Mouse (Mus musculus) kidney, embryonic 16.5 days (tissue): ENCODE measurements around the gene Cbx8. TPM values are rescaled to one million over a fixed set of nuclear protein-coding genes. Genes with fewer than 3 reads are reported as not detected.
A peak's percentile ranks its signal among the peaks of the same experiment; 100 is the strongest.

ENCODE experiments used
- ATAC-seq: fragments of 200-750 bp; cut with Nextera tagmentation; 2 replicates; pipeline ENCODE4 v1.8.0; 2017; ENCODE audit warnings: moderate TSS enrichment; ENCODE audit not compliant: low FRiP score, low TSS enrichment
- H3K27ac ChIP-seq: fragments of 300-500 bp; sonication (generic); 2 replicates; pipeline ENCODE4 v1.5.1; 2014; ENCODE audit warnings: low read length
- H3K27me3 ChIP-seq: fragments of 300-500 bp; sonication (generic); 2 replicates; pipeline ENCODE4 v1.6.1; 2014; ENCODE audit warnings: low read length, control low read depth, mixed read lengths; ENCODE audit not compliant: insufficient read depth
- H3K36me3 ChIP-seq: fragments of 300-500 bp; sonication (generic); 2 replicates; pipeline ENCODE4 v1.6.1; 2014; ENCODE audit warnings: low read length, control low read depth, mixed read lengths; ENCODE audit not compliant: insufficient read depth
- H3K4me1 ChIP-seq: fragments of 300-500 bp; sonication (generic); 2 replicates; pipeline ENCODE4 v1.6.1; 2014; ENCODE audit warnings: low read length, control low read depth, mixed read lengths; ENCODE audit not compliant: insufficient read depth
- H3K4me2 ChIP-seq: fragments of 300-500 bp; sonication (generic); replicated peaks from 2 replicates; pipeline ENCODE4 v1.6.1; 2014; ENCODE audit warnings: low read depth, low read length
- H3K4me3 ChIP-seq: fragments of 300-500 bp; sonication (generic); 2 replicates; pipeline ENCODE4 v1.5.1; 2014; ENCODE audit warnings: mild to moderate bottlenecking, low read length
- H3K9ac ChIP-seq: fragments of 300-500 bp; sonication (generic); replicated peaks from 2 replicates; pipeline ENCODE4 v1.6.1; 2014; ENCODE audit warnings: low read length
- H3K9me3 ChIP-seq: fragments of 300-500 bp; sonication (generic); 2 replicates; pipeline ENCODE4 v1.6.1; 2016; ENCODE audit warnings: low read length, control low read depth
- WGBS: fragments of 180-500 bp; shearing (Covaris S2); extraction: QIAGEN DNeasy Blood & Tissue Kit; methylation state at CpG from one replicate; pipeline ENCODE4 v1.1.7; 2014; 5-methylcytosine and 5-hydroxymethylcytosine counted together
- polyA plus RNA-seq: library from polyadenylated mRNA; unstranded; fragments of >200 nt; fragmentation: Nextera tagmentation; extraction: Ambion mirVana; gene quantifications from 2 replicates; pipeline ENCODE4 v1.2.1, GENCODE M21; 2015

Gene Cbx8
- polyA plus RNA-seq, 1 experiment from 2014 or later, result 8.5 TPM

DNA sequence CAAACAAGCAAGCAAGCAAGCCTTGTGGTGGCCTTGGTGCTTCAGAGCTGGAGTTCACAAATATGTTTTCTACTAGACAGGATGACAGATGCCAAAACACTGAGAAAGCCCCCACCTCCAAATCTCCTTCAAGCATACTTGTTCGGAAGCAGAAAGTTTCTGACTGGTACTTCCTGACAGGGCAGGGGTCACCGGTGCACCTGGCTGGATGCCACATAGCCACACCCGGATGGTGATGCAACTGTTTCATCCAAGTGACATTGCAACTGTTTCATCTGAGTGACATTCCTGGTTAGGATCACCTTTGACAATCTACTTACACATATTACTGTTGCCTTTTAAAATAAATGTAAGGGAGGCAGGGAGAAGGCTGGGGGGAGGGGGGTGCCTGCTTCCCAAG is 43.6 kb downstream of the Cbx8 start:
- ATAC-seq, result no peak
- Histone ChIP-seq H3K4me3 (no peak overlapping the region), H3K27ac (no peak overlapping the region), H3K36me3 (no peaks in the 10 kb centered on the region), H3K4me1 (peaks cover 8% of the 10 kb centered on the region; the same call in 1 of the 2 replicates), H3K27me3 (peaks cover 24% of the 10 kb centered on the region), H3K9ac (no peak overlapping the region), H3K4me2 (no peak overlapping the region), H3K9me3 (peaks cover 3% of the 10 kb centered on the region; the same call in 1 of the 2 replicates)
- 63% methylated on average over 3 of the region's 3 CpGs for WGBS

GRCm38 (mm10) chr11:118995448-118995847 is 45.3 kb downstream of the Cbx8 start:
- WGBS, result 21% methylated on average over 4 of the region's 4 CpGs
- Histone ChIP-seq H3K9me3 (no peaks in the 10 kb centered on the region), H3K27me3 (peaks cover 20% of the 10 kb centered on the region), H3K4me2 (no peak overlapping the region), H3K36me3 (no peaks in the 10 kb centered on the region), H3K9ac (no peak overlapping the region), H3K4me3 (no peak overlapping the region), H3K27ac (no peak overlapping the region), H3K4me1 (peaks cover 8% of the 10 kb centered on the region; the same call in 1 of the 2 replicates)
- 0 out of 2 replicates have a peak, but pooled peaks have one; percentile 22 for ATAC-seq

- Histone ChIP-seq H3K4me1 (no peaks in the 10 kb centered on the region), H3K27ac (no peak overlapping the region), H3K4me3 (no peak overlapping the region), H3K9me3 (no peaks in the 10 kb centered on the region), H3K9ac (no peak overlapping the region), H3K27me3 (0 out of 2 replicates have a peak, but pooled peaks cover 3% of the 10 kb centered on the region), H3K36me3 (no peaks in the 10 kb centered on the region), H3K4me2 (no peak overlapping the region)
- ATAC-seq, result no peak
- WGBS, result 55% methylated on average over 3 of the region's 3 CpGs
Measured at GRCm38 (mm10) chr11:118992781-118993180, 48.0 kb downstream of the Cbx8 start.

DNA sequence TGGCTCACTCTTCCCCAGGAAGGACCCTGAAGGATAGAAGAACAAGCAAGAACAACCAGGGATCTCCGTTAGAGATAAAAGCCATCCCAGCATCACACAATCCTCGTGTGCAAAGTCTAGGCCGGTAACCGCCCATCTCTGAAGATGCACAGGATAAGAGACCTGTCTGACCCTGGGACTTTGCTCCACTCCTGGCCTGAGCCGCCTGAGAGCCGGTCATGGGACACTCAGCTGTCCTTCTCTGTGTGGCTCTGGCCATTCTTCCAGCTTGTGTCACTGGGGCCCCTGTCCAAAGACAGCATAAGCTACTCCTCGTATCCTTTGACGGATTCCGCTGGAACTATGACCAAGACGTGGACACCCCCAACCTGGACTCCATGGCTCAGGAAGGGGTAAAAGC is 52.8 kb downstream of the Cbx8 start, which contains the start of gene Enpp7:
Enpp7 (plus strand) TSS at position 190 of the 400 bp plus-strand sequence.
- no peak within 1 kb of the TSS for H3K4me2 ChIP-seq
- no peak within 1 kb of the TSS for H3K9ac ChIP-seq
- no peaks in the 10 kb centered on the region for H3K4me1 ChIP-seq
- no peak within 1 kb of the TSS for H3K27ac ChIP-seq
- no peak within 1 kb of the TSS for H3K4me3 ChIP-seq
- no peaks in the 10 kb centered on the region for H3K36me3 ChIP-seq
- H3K9me3 ChIP-seq, result no peaks in the 10 kb centered on the region
- WGBS, result 85% methylated on average over 10 of the region's 10 CpGs
- no peak for ATAC-seq
- no peaks in the 10 kb centered on the region for H3K27me3 ChIP-seq

Other genes with a start within 250 kb of the Cbx8 start
- gene Rbfox3, start 129.4 kb downstream of the Cbx8 start, polyA plus RNA-seq, result 0.63 and 1.0 TPM in 2 replicates
- gene Enpp7, start 52.8 kb downstream of the Cbx8 start, polyA plus RNA-seq, result not detected in 2 replicates
- 35.5 and 37.3 TPM in 2 replicates for gene Cbx2, start 18.0 kb downstream of the Cbx8 start, polyA plus RNA-seq
- gene Cbx4, start 45.3 kb upstream of the Cbx8 start, polyA plus RNA-seq, result 9.9 and 10.9 TPM in 2 replicates
- gene Tbc1d16, start 187.5 kb upstream of the Cbx8 start, polyA plus RNA-seq, result 12.3 and 16.2 TPM in 2 replicates
- gene Ccdc40, start 187.6 kb upstream of the Cbx8 start, polyA plus RNA-seq, result 5.1 and 5.5 TPM in 2 replicates
- 80.7 and 82.6 TPM in 2 replicates for gene Gaa, start 226.9 kb upstream of the Cbx8 start, polyA plus RNA-seq